Mouse (Mus musculus) R1 (cell line): ENCODE data around the gene Ccdc184.

Source experiments
- DNase-seq: peaks from one replicate; pipeline ENCODE4 v3.0.0-alpha.2; 2018; ENCODE audit warnings: low read depth, low spot score

Gene Ccdc184

DNA sequence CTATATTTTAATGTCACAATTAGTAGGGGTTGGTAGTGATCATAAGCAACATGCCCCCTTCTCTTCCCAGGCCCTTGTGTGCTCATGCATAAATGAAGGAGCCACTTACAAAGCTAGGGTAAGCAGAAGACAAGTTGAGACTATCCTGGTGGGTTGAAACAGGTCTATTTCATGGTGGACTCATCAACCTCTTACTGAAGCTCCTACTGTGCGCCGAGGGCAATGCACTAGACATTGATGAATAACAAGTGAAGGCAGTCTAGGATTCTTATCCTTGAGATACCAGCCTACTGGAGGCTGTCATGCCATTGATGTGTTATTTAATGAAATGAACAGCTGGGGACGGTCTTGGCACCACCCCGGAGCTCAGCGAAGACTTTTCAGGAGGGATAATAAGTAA, 11.7 kb upstream of the Ccdc184 start:
- DNase-seq, result peak; percentile 48

DNA sequence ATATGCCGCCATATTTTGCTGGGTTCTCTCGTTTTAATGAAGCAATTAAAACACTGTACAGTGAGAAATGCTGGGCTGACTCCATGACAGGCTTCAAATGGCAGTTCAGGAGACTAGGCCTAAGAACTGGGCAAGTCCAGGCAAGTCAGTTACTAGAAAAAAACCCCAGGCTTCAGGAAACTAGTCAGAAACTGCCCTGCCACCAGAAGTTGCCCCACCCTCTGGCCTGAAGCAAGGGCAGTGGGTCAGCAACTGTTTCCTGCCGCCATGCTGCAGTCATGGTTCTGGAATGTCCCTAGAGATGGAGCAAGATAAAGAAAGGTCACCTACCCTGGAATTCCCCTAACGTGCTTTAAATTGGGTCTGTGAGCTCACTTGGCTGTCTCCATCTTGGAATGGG, 11.0 kb upstream of the Ccdc184 start:
- peak; percentile 89 for DNase-seq

DNA sequence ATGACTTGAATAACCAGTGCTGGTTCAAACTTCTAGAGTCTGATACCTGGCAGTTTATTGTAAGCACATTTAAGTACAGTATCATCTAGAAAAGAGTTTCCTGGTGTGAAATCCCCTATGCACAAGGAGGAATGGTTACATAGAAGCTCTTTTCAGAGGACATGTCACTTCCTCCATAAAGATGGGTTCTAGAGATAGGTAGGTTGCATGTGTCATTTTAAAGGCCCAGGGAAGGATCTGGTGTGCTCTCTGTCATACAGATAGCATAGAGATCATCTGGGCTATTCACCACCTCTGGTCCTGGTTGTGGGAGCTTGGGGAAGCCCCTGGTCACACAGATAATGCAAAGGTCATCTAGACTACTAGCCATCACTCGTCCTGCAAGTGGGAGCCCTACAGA, 9.7 kb upstream of the Ccdc184 start:
- no peak for DNase-seq

DNA sequence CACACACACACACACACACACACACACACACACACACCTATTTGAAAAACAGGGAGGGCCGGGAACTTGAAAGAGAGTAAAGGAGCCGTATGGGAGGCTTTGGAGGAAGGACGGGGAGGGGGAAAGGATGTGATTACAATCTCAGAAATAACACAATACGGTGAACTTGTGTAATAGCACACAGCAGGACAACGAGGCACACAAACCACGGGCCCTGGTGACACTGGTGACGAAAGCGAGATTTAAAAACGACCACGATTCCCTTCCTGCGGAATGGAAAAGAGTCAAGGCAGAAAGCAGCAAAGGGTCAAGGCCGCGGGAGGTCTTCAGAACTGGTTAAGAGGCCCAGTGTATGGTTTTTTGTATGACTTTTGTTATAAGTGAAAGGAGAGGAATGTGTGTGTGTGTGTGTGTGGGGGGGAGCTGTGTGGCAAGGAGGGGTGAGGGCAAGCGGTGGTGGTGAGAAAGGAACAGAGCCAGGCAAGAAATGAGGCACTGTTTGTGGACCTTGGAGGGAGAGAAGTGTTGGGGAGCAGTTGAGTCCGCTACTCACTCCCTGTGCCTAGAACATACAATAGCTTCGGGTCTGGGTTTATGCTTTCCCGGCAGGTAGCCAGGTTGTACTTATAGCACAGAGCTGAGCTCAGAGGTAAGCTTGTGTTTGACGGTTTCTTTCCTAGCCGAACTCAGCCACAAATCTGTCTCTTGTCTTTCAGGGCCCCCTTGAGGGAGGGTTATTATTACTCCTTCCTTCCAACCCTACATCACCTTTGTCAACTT, 5.7 kb upstream of the Ccdc184 start:
- DNase-seq, result no peak

DNA sequence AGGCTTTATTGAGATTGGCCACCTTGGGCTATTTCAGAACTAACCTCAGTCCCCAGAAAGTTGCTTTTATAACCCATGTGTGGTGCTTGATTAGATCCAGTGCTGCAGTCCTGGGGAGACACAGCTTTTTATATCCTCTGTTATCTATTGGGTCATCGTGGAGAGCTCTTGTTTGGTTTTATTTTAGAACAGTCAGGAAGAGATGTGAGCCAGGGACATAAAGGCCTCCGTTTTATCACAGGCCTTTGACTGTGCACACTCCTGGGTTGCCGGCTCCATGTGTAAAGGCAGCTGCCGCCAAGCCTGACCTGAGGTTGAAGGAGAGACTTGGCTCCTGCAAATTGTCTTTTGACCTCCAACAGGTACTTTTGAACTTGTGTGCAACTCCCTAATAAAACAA, 4.4 kb upstream of the Ccdc184 start:
- DNase-seq, result no peak

DNA sequence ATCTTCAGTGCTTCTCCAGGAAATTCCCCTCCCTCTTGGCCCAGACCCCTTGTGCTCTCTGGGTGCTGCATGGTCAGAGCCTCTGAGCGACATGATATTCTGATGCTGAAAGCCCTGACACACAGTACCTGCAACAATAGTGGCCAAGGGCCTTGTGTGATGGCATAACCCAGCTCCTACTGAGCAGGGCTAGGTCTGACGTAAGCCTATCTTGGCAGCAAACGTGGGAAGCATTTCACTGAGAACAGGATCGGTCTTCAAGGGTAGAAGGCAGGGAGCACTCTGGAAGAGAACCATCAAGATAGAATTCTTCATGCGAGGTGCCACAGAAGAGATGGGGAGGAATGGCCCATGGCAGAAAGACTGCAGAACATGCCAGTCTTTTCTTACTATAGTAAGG, 1.4 kb upstream of the Ccdc184 start, which contains the start of gene Asb8:
Asb8 (minus strand) TSS at position 101 of the 400 bp plus-strand sequence.
- DNase-seq, result no peak

DNA sequence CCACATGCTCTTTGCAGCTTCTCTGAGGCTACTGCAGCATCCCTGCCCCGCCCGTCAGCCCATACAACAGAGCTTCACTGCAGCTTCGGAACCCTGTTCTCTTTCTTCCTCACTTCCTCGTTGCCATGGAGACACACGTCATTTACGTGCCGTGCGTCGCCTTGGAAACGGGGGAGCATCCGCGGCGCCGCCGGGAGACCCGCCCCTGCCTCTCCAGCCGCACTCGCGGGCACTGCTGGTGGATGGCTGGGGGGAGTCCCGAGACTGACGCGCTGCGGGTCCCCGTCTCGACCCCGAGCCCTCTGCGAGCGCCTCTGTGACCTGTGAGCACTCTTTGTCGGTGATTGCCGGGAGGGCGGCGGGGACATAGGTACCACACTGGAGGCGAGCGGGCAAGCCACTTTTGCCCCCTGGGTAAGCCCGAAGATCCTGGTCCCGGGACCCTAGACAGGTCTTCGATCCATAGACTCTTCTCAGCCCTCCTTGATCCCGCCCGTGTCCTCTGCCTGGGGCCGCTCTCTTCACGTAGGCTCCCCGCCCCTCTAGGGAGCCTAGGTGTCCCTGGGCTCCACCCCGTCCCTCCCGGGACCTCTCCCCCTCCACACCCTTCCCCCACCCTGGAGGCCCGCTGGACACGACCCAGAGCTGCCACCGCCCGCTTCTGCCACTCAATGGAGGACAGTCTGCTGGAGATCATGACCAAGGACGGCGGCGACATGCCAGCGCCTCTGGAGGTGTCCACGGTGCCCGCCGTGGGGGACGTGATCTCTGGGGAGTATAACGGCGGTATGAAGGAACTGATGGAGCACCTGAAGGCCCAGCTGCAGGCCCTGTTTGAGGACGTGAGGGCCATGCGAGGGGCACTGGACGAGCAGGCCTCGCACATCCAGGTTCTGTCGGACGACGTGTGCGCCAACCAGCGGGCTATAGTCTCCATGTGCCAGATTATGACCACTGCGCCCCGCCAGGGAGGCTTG, 975 bp downstream of the Ccdc184 start:
- DNase-seq, result peak; percentile 98

DNA sequence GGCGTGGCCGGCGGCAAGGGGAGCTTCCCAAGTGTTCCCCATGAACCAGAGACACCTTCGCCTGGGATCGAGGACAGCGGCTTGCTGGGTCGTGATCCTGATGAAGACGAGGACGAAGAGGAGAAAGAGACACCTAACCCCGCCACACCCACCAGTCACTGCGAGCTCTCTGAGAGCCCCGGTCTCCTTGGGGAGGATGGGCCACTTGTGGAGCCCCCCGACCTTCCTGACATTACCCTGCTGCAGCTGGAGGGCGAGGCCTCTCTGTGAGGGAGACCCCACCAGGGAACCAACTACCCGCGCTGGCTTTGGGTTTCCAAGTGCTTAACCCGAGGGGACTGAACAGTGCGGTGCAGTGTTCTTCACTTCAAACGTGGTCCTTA, 1.7 kb downstream of the Ccdc184 start:
- no peak for DNase-seq

DNA sequence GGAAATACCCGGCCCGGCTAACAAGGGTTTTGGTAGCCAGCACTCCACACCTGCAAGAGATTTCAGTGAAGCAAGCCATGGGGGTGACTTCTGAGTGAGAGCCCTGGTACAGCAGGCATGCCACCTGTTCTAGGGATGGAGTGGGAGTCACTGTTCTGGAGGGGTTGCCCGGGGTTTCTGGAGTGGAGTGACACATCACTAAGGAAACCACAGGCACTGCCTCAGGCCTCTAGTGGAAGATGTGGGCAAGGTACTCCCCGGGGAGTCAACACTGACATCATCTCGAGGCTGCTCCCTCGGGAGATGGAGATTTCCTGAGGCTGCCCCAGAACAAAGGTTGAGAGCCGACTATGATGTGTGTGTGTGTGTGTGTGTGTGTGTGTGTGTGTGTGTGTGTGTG, 3.4 kb downstream of the Ccdc184 start:
- no peak for DNase-seq

DNA sequence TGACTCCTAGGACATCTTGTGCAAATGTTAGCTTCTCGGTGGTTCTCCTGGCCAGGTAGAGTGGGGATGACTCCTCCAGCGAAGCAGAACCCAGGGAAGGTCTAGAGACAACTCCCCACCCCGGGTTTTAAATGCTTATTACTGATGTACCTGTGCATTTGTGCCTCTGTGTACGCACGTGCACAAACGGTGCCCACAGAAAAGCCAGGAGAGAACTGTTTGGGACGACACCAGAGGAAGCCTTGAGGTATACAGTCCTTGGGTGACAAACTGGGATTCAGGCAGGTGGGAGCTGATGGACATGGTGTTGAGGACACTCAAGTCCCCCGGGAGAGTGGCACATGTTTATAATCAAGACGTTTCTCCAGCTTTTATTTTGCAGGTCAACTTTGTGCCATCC, 4.0 kb downstream of the Ccdc184 start:
- no peak for DNase-seq

DNA sequence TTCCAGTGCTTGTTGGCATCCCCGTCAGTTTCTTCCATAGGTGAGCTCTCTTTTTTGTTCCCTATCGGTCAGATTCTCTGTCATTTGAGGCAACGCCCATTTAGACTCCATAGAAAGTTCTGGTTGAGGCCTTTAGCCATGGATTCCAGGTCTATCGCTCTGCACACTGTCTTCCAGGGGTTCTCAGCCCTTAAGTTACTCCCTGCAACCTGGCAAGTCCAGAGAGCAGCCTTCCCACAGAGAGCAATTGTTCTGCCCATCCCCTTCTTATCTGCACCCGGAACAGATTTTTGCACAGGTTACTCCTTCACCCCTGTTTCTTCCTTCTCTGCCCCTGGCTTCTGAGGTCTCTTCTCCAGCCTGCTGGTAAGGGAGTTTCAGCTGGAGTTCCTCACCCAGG, 5.2 kb downstream of the Ccdc184 start:
- no peak for DNase-seq

DNA sequence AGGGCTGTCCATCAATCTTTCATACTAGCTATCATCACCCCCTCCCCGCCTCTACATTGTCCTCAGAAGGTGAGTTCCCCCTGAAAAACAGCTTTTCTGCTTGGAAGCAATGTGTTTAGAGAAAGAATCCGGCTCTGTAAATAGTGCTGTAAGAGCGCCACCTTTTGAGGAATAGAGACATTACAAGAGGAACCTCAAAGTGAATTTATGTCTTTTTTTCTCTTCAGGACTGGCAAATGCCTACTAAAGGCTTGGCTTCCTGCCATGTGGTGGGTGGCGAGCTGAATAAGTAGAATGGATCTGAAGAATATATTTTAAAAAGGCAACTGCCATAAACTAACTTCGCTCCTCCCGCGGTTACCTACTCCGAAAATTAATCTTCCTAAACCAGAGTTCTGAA, 6.9 kb downstream of the Ccdc184 start:
- peak; percentile 67 for DNase-seq

DNA sequence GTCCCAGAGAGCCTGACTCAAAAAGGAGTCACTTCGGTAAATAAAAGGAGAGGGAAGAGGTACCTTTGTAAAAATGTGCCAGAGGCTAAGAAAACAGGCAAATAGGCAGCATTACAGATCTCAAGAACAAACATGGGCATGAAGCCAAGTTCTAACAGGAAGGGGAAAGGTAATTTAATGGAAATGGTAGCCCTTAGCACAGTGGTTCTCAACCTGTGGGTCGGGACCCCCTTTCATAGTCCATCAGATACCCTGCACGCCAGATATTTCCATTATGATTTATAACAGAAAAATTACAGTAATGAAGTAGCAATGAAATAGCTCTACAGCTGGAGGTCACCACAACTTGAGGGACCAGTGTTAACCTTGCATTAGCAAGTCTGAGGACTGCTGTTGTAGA, 10.4 kb downstream of the Ccdc184 start:
- DNase-seq, result no peak

DNA sequence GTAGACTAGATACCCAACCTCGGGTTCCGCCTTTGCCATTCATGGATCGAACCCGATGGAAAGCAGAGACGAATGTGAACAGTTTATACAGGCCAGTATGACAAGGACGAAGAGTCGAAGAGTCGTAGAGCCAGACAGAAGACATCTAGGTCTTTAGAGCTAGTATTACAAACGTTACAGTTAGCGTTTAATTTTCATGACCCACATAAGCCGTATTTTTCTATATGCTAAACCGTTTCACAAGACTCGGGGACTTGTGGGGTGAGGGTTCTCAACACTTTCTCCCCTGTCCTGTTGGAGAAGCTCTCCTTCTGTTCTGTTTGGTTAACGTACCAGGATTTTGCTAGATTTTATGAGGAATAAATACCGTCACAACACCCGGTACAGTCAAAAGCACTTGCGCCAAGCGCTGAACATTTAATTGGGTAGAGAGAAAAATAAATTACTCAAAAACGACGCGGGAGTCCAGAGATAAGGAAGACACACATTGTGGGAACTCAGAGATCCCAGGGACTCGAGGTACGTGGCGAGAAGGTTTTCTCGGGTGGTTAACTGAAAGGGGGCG, 13.7 kb downstream of the Ccdc184 start:
- no peak for DNase-seq

DNA sequence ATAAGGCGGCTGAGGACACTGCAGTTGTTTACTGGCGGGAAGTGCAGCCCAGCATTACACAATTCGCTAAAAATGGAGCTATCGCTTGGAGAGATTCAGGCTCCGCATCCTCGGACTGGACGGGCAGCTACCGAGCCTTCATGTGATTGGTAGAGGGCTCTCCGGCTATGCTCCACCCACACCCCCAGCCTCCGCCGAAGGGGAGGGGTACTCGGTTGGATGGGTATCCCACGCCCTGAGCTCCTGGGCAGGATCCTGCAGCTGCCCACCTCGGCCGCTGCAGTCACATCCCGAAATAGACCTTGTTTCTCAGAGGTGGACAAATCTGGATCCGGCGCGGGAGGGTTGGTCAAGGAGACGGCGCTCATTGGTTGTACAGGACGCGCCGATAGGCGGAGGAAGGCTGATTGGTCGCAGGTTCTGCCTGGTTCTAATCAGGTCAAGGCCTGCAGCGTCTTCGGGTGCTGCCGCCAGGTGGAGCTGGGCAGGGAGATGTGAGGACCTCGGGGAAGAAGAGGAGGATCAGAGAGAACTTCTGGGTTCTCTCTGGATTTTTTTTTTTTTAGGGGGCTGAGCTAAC, 14.3 kb downstream of the Ccdc184 start:
- DNase-seq, result peak; percentile 95

DNA sequence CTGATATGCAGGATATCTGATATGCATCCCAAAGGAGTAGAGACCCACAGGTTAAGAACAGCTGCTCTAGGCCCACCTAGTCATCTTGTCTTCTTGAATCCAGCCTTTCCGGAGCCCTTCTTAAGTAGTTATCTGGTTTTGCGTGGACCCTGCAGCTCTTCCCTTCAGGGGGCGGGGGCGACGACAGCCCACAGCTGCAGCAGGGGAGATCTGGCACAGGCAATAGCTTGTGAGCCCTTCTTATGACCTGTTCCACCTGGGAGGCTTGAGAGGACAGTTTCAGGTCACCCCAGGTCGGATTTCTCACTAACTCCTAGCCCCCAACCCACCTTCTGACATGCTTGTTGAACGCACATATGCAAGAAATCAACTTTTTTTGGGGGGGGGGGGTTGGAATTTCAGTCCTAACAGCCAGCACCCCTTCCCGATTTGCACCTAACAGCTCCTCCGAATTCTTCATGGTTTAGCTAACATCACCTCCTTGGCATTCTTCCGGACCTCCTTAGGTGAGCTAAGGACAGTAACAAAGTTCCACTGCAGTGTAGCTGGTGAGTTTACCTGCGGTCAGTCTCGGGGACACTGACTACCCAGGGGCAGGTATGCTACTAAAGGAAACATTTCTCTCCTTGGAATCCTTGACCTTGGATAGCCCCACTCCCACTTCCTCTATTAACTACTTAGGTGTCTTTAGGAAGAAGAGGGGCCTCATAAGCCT, 15.1 kb downstream of the Ccdc184 start:
- DNase-seq, result no peak

DNA sequence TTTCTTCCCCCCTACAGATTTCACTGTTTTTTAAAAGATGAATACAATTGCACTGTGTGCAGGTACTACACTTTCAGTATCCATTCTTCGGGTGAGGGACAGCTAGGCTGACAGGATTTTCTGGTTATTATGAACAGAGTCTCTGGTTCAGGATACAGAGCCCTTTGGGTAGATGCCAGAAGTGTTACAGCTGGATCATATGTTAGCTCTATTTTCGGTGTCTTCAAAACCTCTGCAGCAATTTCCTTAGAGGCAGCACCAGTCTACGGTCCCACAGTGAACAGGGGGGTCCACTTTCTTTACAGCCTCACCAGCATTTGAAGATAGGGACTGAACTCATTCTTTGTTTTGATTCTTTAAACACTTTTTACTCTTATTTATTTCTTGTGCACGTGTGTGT, 17.5 kb downstream of the Ccdc184 start:
- no peak for DNase-seq

DNA sequence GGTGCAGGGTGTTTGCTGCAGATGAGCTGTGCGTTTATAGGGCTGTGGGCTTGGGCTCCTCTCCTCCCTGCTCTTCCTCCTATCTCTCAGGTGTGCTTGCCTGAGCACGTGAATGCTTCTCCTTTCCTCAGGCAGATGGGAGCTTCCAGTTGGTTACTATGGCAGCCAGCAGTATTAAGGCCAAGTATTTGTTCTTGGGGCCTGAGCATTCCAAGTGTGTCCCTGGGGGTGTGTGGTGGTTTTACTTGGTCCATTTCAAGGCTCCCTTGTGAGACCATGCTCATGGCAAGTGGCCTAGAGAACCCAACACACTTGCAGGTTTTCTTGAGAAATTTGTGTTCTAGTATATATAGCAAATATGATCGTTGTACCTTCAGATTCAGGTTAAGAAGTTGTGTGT, 28.5 kb downstream of the Ccdc184 start, which contains the start of gene Olfr288:
Olfr288 (minus strand) TSS at position 101 of the 400 bp plus-strand sequence.
- DNase-seq, result no peak

DNA sequence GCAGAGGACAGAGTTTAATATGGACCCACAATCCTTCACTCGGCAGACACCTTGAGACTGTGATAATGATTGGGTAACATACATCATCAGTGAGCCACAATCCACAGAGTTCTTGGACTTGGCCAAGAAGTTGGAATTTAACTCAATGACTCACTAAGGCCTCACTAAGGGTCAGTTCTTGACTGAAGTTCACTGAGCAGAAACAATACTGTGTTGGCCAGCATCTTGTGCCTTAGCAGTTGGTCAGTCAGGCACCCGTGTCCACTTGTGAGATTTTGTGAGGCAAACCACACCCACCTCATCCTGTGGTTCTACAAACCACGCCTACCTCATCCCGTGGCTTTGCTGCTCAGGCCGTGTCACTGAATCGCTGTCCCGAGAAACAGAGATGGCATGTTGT, 42.7 kb downstream of the Ccdc184 start:
- no peak for DNase-seq

DNA sequence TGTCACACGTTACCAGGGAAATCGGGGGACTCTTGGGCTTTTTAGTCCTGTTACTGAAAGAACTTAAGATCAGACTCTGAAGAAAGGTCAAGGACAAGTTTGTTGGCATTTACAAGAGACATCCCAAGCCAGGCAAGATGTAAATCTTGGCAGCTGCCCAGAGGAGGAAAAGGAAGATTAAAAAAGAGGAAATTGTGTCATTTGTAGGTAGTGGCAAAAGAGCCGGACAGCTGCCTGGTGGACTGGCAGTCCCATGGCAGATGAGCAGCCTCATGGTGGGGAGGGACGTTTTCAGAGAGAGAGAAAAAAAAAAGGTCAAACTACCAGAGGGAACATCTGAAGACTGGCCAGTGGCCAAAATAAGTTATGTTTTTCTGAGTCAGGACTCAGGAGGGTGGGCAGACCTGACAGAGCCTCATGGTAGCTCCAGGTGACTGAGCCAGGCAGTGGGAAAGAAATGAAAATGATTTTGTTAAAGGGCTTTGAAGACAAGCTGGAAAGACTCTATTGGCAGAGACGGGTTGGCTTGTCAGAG, 46.4 kb downstream of the Ccdc184 start:
- DNase-seq, result no peak

DNA sequence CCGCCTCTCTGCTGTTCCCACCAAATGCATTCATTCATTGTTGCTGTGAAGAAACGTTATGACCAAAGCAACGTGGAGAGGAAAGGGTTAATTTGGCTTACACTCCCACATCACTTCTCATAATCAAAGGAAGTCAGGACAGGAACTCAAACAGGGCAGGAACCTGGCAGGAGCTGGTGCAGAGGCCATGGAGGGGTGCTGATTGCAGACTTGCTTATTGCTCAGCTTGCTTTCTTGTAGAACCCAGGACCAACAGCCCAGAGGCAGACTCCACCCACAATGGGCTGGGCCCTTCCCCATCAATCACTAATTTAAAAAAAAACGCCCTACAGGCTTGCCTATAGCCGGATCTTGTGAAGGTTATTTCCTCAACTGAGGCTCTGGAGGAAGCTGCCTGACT, 47.2 kb downstream of the Ccdc184 start:
- peak; percentile 38 for DNase-seq
